ENCODE assay signal across 22 mouse cellular contexts in genomic region chr8:117178676-117179075, GRCm38 (mm10). TPM values are rescaled to one million over a fixed set of nuclear protein-coding genes. Genes with fewer than 3 reads are reported as not detected.
DNase-seq lines count a peak whose midpoint lies in the region; ATAC-seq and TF ChIP-seq lines count a peak whose summit lies in the region.
"Had no signal": no experiment of that assay in that cellular context is flagged by ENCODE, and none has a peak within 500 bp of the region (broad histone marks: within the 10 kb centered on the region; RNA-seq: fewer than 3 reads in every experiment).

No protein-coding gene starts in this region.

- TF ChIP-seq EP300 in stomach, postnatal 0 days (optimal IDR thresholded peaks at IDR 0.05): no peak

- no peaks in the 10 kb centered on the region for H3K27me3 ChIP-seq in stomach, postnatal 0 days (ENCODE audit: control insufficient read depth, insufficient read depth, low read length)
- H3K27me3 ChIP-seq: CH12.LX; embryonic facial prominence, embryonic 15.5 days; forebrain, embryonic 15.5 days; heart, embryonic 12.5 days; hindbrain, embryonic 12.5 days had no signal

- H3K36me3 ChIP-seq in stomach, postnatal 0 days (ENCODE audit: control insufficient read depth, insufficient read depth, low read length): peaks cover 3% of the 10 kb centered on the region; the same call in 1 of the 2 replicates

- 55% methylated on average over 6 of the region's 6 CpGs for WGBS in stomach, postnatal 0 days

- no peak; the same call in 1 of the 2 replicates for ATAC-seq in stomach, postnatal 0 days (ENCODE audit: low FRiP score, low TSS enrichment)
- ATAC-seq: forebrain, embryonic 15.5 days; hindbrain, embryonic 16.5 days; inflammation-experienced regulatory T-cells, adult 6 months had no signal

- peak; percentile 63 for DNase-seq in adrenal gland, adult 2 months
- no peak for DNase-seq in adrenal gland, adult 8-10 months
- DNase-seq in urinary bladder, postnatal 14 days (ENCODE audit: low spot score): peak; percentile 52
- no peak for DNase-seq in urinary bladder, adult 2 months (ENCODE audit: low spot score)
- DNase-seq in adrenal gland, postnatal 25 days: peak; percentile 25
- no peak for DNase-seq in stomach, postnatal 0 days (ENCODE audit: low spot score)
- DNase-seq in cerebellum, postnatal 10 days: no peak
- no peak for DNase-seq in cerebellum, adult 8-10 months
- DNase-seq: cerebellum, adult 18-20 months; cerebellum, postnatal 14 days; embryo, embryonic 11 days; gastrocnemius, postnatal 25 days; heart, postnatal 4 days; kidney, adult 11 months; kidney, adult 9 months had no signal

- H3K9me3 ChIP-seq in stomach, postnatal 0 days (ENCODE audit: control insufficient read depth, low read length): no peaks in the 10 kb centered on the region
- H3K9me3 ChIP-seq: embryonic facial prominence, embryonic 15.5 days; forebrain, embryonic 15.5 days; heart, embryonic 12.5 days; hindbrain, embryonic 12.5 days had no signal

- H3K9ac ChIP-seq in stomach, postnatal 0 days (ENCODE audit: low read length): no peak overlapping the region
- H3K9ac ChIP-seq: embryonic facial prominence, embryonic 15.5 days; forebrain, embryonic 15.5 days; heart, embryonic 12.5 days; hindbrain, embryonic 12.5 days had no signal

- H3K4me3 ChIP-seq in stomach, postnatal 0 days (ENCODE audit: low read depth, low read length): no peak overlapping the region
- H3K4me3 ChIP-seq: embryonic facial prominence, embryonic 15.5 days; forebrain, embryonic 15.5 days; heart, embryonic 12.5 days; hindbrain, embryonic 12.5 days had no signal

- H3K27ac ChIP-seq in stomach, postnatal 0 days (replicated peaks): 0 out of 2 replicates have a peak overlapping the region, but pooled peaks have one; percentile 4
- H3K27ac ChIP-seq: embryonic facial prominence, embryonic 15.5 days; forebrain, embryonic 15.5 days; hindbrain, embryonic 12.5 days had no signal

- H3K4me1 ChIP-seq in stomach, postnatal 0 days (replicated peaks; ENCODE audit: control insufficient read depth, insufficient read depth): no peaks in the 10 kb centered on the region
- H3K4me1 ChIP-seq: embryonic facial prominence, embryonic 15.5 days; forebrain, embryonic 15.5 days; heart, embryonic 12.5 days; hindbrain, embryonic 12.5 days had no signal

- no peak overlapping the region for H3K4me2 ChIP-seq in stomach, postnatal 0 days (replicated peaks; ENCODE audit: low read depth)
- H3K4me2 ChIP-seq: embryonic facial prominence, embryonic 15.5 days; forebrain, embryonic 15.5 days; heart, embryonic 12.5 days; hindbrain, embryonic 12.5 days had no signal

- TF ChIP-seq CTCF in stomach, postnatal 0 days (IDR thresholded peaks at IDR 0.05; ENCODE audit: low read depth): no peak

RNA-seq across cellular contexts. Expression of gene Gan, which starts 20.7 kb away (rescaled TPM):
- 10 to 100 TPM in 1 of 2 experiments, 1 to 10 TPM in 1; 8.5 to 13.1 TPM for total RNA-seq in adrenal gland, adult 2 months (2021)
- polyA plus RNA-seq in adrenal gland, adult 2 months (2012; rRNA removed): 3.4 and 4.0 TPM in 2 replicates
- total RNA-seq in adrenal gland, adult 8-10 months (2022): 10 to 100 TPM; 12.2 to 17.4 (median 13.8) TPM
- polyA plus RNA-seq in urinary bladder, adult 2 months (2012; rRNA removed): 8.2 and 9.5 TPM in 2 replicates
- 9.4 and 13.3 TPM in 2 replicates for total RNA-seq in adrenal gland, postnatal 25 days (2021)
- 1.5 and 2.4 TPM in 2 replicates for polyA plus RNA-seq in stomach, postnatal 0 days (2015; fragmentation: Nextera tagmentation; extraction: Ambion mirVana)

Comparison
In these comparisons a context has a peak if more than half of its experiments do, and no peak if none do; other contexts are left out.
1. DNase-seq: peak in adrenal gland, adult 2 months (single experiment), urinary bladder, postnatal 14 days (single experiment) and adrenal gland, postnatal 25 days (single experiment); none in adrenal gland, adult 8-10 months (single experiment), urinary bladder, adult 2 months (single experiment), stomach, postnatal 0 days (single experiment), cerebellum, postnatal 10 days (0 of 2) and cerebellum, adult 8-10 months (single experiment).